Comparison of ENCODE assay signal across 9 mouse cellular contexts in the genomic region with DNA sequence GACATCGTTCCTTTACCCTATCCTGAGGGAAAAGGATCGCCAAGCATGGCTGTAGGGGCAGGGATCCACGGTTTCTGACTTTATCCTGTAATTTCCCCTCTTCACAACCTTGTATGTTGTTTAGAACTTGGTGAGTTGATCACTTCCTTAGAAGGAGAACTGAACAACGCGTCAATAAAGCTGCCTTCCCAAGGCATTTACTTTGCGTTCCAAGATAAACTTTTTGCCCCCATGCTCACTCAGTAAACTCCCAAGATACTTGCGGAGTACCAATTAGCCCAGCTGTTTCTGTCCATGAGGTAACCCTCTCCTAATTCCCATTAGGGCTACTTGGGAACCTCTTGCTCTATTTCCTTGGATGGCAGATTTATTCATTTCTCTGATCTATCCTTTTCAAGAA. TPM values are rescaled to one million over a fixed set of nuclear protein-coding genes. Genes with fewer than 3 reads are reported as not detected.
A peak's percentile ranks its signal among the peaks of the same experiment; 100 is the strongest.
DNase-seq lines count a peak whose midpoint lies in the region; ATAC-seq and TF ChIP-seq lines count a peak whose summit lies in the region.
"Had no signal": no experiment of that assay in that cellular context is flagged by ENCODE, and none has a peak within 500 bp of the region (broad histone marks: within the 10 kb centered on the region; RNA-seq: fewer than 3 reads in every experiment).

No protein-coding gene starts in this region.

- H3K4me3 ChIP-seq in lung, adult 2 months (replicated peaks; ENCODE audit: extremely low read depth, low read depth, low read length) = peak overlapping the region; percentile 96
- peak overlapping the region; percentile 77 for H3K4me3 ChIP-seq in forebrain, embryonic 10.5 days
- peak overlapping the region; percentile 59 for H3K4me3 ChIP-seq in intestine, postnatal 0 days (ENCODE audit: low read depth, low read length)
- H3K4me3 ChIP-seq in neural tube, embryonic 14.5 days (ENCODE audit: low read depth, low read length) = peak overlapping the region; percentile 59

- 0 out of 2 replicates have a peak, but pooled peaks cover 5% of the 10 kb centered on the region for H3K27me3 ChIP-seq in forebrain, embryonic 10.5 days (ENCODE audit: poor library complexity, severe bottlenecking)
- no peaks in the 10 kb centered on the region for H3K27me3 ChIP-seq in intestine, postnatal 0 days (replicated peaks; ENCODE audit: control insufficient read depth, insufficient read depth, low read length)
- H3K27me3 ChIP-seq in neural tube, embryonic 14.5 days (ENCODE audit: control insufficient read depth, insufficient read depth, low read length) = no peaks in the 10 kb centered on the region

- no peaks in the 10 kb centered on the region for H3K9me3 ChIP-seq in forebrain, embryonic 10.5 days
- H3K9me3 ChIP-seq in intestine, postnatal 0 days (ENCODE audit: control insufficient read depth) = no peaks in the 10 kb centered on the region
- H3K9me3 ChIP-seq in neural tube, embryonic 14.5 days (ENCODE audit: control insufficient read depth, low read length) = no peaks in the 10 kb centered on the region

- DNase-seq in lung, adult 2 months = no peak
- no peak for DNase-seq in lung, adult 18-20 months
- DNase-seq in forebrain, embryonic 10.5 days (ENCODE audit: extremely low spot score, low spot score) = no peak
- no peak for DNase-seq in urinary bladder, adult 2 months (ENCODE audit: low spot score)
- no peak for DNase-seq in cerebellum, postnatal 36 days

- TF ChIP-seq POLR2A in lung, adult 2 months (IDR thresholded peaks at IDR 0.05; ENCODE audit: borderline replicate concordance, extremely low read depth, low read depth, low read length) = no peak

- H3K36me3 ChIP-seq in forebrain, embryonic 10.5 days (replicated peaks) = peaks cover 5% of the 10 kb centered on the region; the same call in 1 of the 2 replicates
- no peaks in the 10 kb centered on the region for H3K36me3 ChIP-seq in intestine, postnatal 0 days (ENCODE audit: control insufficient read depth, insufficient read depth)
- no peaks in the 10 kb centered on the region for H3K36me3 ChIP-seq in neural tube, embryonic 14.5 days (ENCODE audit: control insufficient read depth, insufficient read depth, low read length)

- TF ChIP-seq CTCF in lung, adult 2 months (IDR thresholded peaks at IDR 0.05; ENCODE audit: insufficient read depth, low read length) = no peak
- TF ChIP-seq CTCF in intestine, postnatal 0 days (IDR thresholded peaks at IDR 0.05; ENCODE audit: low read depth) = no peak

- WGBS in lung, adult 2 months = 25% methylated on average over 7 of the region's 7 CpGs
- WGBS in forebrain, embryonic 10.5 days = 70% methylated on average over 7 of the region's 7 CpGs
- WGBS in intestine, postnatal 0 days = 34% methylated on average over 7 of the region's 7 CpGs
- 48% methylated on average over 7 of the region's 7 CpGs for WGBS in neural tube, embryonic 14.5 days

- peak overlapping the region; percentile 65 for H3K9ac ChIP-seq in intestine, postnatal 0 days (ENCODE audit: low read depth, low read length)
- no peak overlapping the region for H3K9ac ChIP-seq in neural tube, embryonic 14.5 days (replicated peaks; ENCODE audit: low read depth, low read length)

- H3K27ac ChIP-seq in forebrain, embryonic 10.5 days = peak overlapping the region; percentile 81
- peak overlapping the region; percentile 75 for H3K27ac ChIP-seq in intestine, postnatal 0 days (ENCODE audit: low read depth, low read length)
- H3K27ac ChIP-seq in neural tube, embryonic 14.5 days (ENCODE audit: low read depth, low read length) = no peak overlapping the region; the same call in 1 of the 2 replicates

- peak overlapping the region; percentile 95 for H3K4me2 ChIP-seq in intestine, postnatal 0 days (replicated peaks; ENCODE audit: low read depth)
- peak overlapping the region; percentile 100 for H3K4me2 ChIP-seq in neural tube, embryonic 14.5 days (ENCODE audit: low read depth, low read length)

- H3K4me1 ChIP-seq in lung, adult 2 months (ENCODE audit: control insufficient read depth, insufficient read depth, low read length) = no peaks in the 10 kb centered on the region
- peaks cover 47% of the 10 kb centered on the region for H3K4me1 ChIP-seq in forebrain, embryonic 10.5 days
- 0 out of 2 replicates have a peak, but pooled peaks cover 3% of the 10 kb centered on the region for H3K4me1 ChIP-seq in intestine, postnatal 0 days (replicated peaks; ENCODE audit: control insufficient read depth, insufficient read depth, low read length)
- H3K4me1 ChIP-seq in neural tube, embryonic 14.5 days (ENCODE audit: control insufficient read depth, insufficient read depth, low read length) = no peaks in the 10 kb centered on the region

- ATAC-seq in intestine, postnatal 0 days = no peak
- ATAC-seq in neural tube, embryonic 14.5 days (ENCODE audit: low read depth) = no peak
- ATAC-seq in monocyte, adult 5-6 weeks (replicated peaks; ENCODE audit: insufficient number of reproducible peaks, low FRiP score, low TSS enrichment, poor library complexity, severe bottlenecking) = no peak

RNA-seq across cellular contexts. Expression of gene Sema5a, which starts 0.8 kb away (rescaled TPM):
- polyA plus RNA-seq in lung, adult 2 months (2012; rRNA removed) = 7.6 and 10.1 TPM in 2 replicates
- polyA plus RNA-seq in forebrain, embryonic 10.5 days (2016; fragmentation: Nextera tagmentation; extraction: Ambion mirVana) = 6.9 and 8.3 TPM in 2 replicates
- polyA plus RNA-seq in intestine, postnatal 0 days (2015; fragmentation: Nextera tagmentation; extraction: Ambion mirVana) = 4.9 and 5.1 TPM in 2 replicates
- 14.8 and 15.7 TPM in 2 replicates for polyA plus RNA-seq in neural tube, embryonic 14.5 days (2014; fragmentation: Nextera tagmentation; extraction: Ambion mirVana)
- total RNA-seq in monocyte, adult 5-6 weeks (2017) = 0.10 to 0.53 TPM in 2 of 3 replicates, not detected in the other
- 10.1 and 15.0 TPM in 2 replicates for polyA plus RNA-seq in urinary bladder, adult 2 months (2012; rRNA removed)
- total RNA-seq: hematopoietic stem cell, adult 5-6 weeks had no signal
